Mouse (Mus musculus): ENCODE results near the gene Jup.

Jup gene

DNA sequence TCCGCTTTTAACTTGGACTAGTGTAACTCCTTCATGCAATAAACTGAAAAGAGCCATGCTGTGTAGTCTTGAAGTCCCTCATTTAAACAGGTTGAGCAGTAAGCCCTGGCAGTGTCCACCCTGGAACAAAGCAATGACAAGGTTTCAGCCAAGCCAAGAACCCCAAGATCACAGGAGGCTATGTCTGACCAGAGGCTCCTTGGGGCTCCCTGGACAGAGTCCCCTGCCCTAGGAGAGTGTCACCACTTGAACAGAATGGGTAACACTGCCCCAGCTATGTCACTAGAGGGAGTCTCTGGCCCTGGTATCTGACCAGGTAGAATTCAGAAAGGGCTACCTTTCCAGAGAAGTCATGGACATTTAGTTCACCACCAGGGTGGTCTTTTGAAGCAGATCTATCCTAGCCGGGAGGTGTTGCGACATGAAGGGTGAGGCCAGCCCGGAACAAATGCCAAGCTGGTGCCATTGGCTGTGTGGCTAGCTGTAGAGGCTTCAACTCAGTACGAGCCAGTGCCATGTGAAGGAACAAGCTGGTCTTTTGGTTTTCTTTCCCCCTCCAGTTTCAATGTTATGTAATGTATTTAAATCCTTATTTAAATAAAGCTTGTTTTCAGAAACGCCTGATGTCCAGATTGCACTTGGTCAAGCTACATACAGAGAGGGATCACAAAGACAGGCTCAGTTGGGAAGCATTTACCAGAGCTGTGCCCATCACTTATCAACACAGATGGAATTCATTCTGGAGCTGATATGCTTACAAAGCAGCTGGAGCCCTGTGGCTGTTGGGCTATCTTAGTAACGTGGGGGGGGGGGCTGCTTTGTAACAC is 75.9 kb downstream of the Jup start:
- CTCF ChIA-PET: interaction anchor here (0.6 to 1.1 kb wide), 2 partner anchors 10 to 167 kb away, joined by 3 to 9 read pairs; no protein-coding TSS in a partner anchor

DNA sequence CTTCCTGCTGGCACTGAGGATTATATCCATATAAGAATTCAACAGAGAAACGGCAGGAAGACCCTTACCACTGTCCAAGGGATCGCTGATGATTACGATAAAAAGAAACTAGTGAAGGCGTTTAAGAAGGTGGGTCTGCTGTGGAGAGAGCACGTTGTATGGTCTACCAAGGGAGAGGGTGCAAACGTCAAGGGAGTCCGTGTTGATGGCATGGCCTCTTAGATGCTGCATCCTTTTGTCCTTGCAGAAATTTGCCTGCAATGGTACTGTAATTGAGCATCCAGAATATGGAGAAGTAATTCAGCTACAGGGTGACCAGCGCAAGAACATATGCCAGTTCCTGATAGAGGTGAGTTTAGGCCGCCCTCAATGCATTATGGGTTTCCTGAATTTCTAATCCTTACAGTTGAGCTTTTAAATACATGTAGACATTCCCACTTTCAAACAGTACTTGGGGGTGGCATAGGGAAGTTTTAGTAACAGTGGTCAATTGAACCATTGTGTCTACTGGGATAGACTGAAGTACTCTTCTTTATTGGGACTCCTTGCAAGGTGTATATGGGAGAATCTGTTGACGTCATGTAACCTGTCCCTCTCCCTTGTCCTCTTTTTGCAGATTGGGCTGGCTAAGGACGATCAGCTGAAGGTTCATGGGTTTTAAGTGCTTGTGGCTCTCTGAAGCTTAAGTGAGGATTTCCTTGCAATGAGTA is 76.7 kb downstream of the Jup start:
- CTCF ChIA-PET: interaction anchor here (1.1 kb wide), 1 partner anchor 9 kb away, joined by 3 read pairs; no protein-coding TSS in a partner anchor

DNA sequence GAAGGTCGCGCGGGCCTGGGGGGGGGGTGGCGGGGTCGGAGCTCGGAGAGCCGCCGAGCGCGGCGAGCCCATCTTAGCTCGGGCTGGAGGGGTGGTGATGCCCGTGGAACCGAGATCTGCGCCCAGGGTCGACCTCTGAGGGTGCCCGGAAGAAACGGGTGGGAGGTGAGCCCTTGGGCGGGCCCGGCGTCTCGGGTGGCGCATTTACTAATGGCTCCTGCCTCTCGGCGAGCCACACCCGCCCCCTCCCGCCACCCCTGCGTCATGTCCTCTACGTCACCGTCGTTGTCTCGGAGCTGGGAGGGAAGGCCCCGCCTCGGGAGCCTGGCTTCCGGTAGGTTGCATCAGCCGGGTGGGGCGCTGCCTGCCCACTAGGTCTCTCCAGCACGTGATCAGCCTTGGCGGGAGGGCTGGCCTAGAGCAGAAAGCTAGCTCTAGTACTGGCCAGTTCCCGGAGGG is 77.4 kb downstream of the Jup start:
- CTCF ChIA-PET: interaction anchor here (1.1 kb wide), 1 partner anchor 8 kb away, joined by 3 read pairs; no protein-coding TSS in a partner anchor

- CTCF ChIA-PET: no interaction called here
These were observed 77.9 kb downstream of the Jup start, which contains the start of gene Eif1 for GRCm38 (mm10) chr11:100319492-100320171. Gene Eif1 (plus strand): TSS chr11:100319885.
